Mouse (Mus musculus): ENCODE measurements around the gene Tnfsf11.

Gene Tnfsf11

GRCm38 (mm10) chr14:78287906-78288800 lies 19.7 kb downstream of the Tnfsf11 start:
- DNase-seq (ENCODE audit: low spot score) = peak; percentile 85

DNA sequence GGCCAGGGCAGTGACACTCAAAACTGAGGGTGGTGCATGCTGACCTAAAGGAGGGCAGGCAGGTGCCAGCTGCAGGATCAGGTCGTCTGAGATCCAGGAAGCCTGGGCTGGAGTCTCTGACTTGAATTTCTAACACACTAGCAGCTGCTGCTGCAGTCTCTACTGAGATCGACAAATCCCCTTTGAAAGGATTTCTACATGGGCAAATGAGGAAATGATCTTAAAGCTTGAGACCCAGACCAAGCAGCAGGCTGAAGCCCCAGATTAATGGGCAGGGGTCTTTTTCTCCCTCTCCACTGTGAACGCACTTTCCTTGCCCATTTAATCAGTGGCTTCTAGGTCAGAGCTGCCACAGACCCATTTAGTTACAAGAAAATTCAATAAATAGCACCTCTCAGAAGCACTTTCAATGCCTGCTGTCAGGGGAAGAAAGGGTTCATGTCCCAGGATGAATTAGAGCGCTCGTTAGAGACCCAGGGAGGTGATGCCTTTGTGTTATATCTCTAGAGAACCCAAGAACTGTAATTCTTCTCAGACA lies 21.8 kb downstream of the Tnfsf11 start:
- DNase-seq (ENCODE audit: low spot score) = peak; percentile 31

DNA sequence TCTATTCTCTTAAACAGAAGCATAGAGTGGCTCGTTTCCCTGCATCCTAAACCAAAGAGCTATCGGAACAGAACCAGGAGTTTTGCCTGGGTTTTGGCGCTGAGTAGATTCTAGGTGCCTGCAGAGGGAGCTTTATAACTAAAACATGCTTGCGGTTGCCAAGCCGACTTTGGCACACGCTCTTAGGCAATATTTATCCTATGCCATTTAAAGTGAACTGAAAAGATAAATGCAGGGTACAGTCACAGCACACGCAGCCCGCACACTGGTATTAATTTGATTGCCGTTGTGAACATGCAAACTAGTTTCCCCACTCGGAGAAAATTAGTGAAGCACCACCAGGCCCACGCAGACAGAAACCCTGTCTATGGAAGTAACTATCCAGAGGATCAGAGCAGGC lies 25.4 kb downstream of the Tnfsf11 start:
- no peak for DNase-seq (ENCODE audit: low spot score)

- no peak for DNase-seq (ENCODE audit: low spot score)
Measured at GRCm38 (mm10) chr14:78276395-78276930, 31.4 kb downstream of the Tnfsf11 start.

- no peak for DNase-seq (ENCODE audit: low spot score)
Measured at GRCm38 (mm10) chr14:78274851-78275250, 33.0 kb downstream of the Tnfsf11 start.

- no peak for DNase-seq (ENCODE audit: low spot score)
Measured at GRCm38 (mm10) chr14:78274146-78274545, 33.7 kb downstream of the Tnfsf11 start.

GRCm38 (mm10) chr14:78273571-78273970 lies 34.3 kb downstream of the Tnfsf11 start:
- peak; percentile 54 for DNase-seq (ENCODE audit: low spot score)

DNA sequence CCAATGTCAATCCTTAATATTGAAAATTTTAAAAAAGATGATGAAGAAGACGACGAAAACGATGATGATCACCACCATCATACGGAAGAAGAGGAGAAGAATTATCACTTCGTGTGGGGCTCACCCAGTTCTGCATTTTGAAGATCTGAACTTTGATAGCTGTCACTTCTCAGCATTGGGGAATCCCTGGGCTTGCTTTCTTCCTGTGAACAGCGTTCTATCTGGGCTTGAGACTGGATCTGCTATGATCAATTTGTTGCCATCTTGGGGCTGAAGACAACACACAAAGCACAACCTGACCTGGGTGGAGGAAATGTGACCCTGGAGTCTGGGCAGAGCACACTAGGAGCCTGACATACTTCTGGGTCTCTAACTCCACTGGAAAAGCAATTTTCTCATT lies 43.0 kb downstream of the Tnfsf11 start:
- no peak for DNase-seq (ENCODE audit: low spot score)

- DNase-seq (ENCODE audit: low spot score) = no peak
Measured at GRCm38 (mm10) chr14:78262596-78262995, 45.2 kb downstream of the Tnfsf11 start.

DNA sequence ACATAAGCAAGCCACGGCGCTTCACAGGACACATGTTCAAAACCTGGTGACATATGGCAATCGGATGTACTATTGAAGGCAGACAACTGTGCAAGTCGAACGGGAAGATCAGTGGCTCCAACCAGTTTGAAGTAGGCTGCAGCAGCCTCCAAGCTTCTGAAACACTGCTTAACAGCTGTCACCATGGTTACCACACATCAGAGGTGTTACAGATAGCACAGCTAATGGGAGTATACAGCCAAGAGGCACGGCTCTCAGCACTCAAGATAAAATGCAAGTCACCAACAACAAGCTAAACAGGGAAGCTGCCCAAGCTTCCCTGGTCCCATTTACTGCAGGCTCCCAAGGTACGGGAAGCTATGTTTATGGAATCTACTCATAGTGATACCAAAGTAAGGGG lies 46.6 kb downstream of the Tnfsf11 start:
- no peak for DNase-seq (ENCODE audit: low spot score)

GRCm38 (mm10) chr14:78254017-78254416 lies 53.8 kb downstream of the Tnfsf11 start:
- DNase-seq (ENCODE audit: low spot score) = no peak

GRCm38 (mm10) chr14:78246601-78247000 lies 61.2 kb downstream of the Tnfsf11 start:
- no peak for DNase-seq (ENCODE audit: low spot score)

DNA sequence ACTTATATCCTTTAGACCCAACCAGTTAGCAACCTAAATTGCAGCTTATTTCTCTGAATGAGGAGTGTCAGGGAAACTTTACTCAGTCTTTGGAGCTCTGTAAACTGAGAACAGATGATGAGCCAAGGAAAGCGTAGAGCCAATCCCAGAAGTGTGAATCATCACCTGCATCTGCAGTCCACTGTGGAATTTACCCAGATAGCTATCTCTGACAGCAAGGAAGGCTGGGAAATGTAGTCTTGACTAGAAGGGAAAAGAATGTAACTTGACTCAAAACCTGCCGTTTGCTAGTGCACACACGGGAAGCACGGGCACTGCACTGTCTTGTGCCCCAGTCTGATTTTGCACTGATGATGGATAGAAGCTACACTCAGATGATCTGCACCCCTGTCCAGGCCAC lies 63.0 kb downstream of the Tnfsf11 start:
- peak; percentile 23 for DNase-seq (ENCODE audit: low spot score)

GRCm38 (mm10) chr14:78239346-78239745 lies 68.5 kb downstream of the Tnfsf11 start:
- no peak for DNase-seq (ENCODE audit: low spot score)

- DNase-seq (ENCODE audit: low spot score) = no peak
Measured at GRCm38 (mm10) chr14:78237238-78237637, 70.6 kb downstream of the Tnfsf11 start.

DNA sequence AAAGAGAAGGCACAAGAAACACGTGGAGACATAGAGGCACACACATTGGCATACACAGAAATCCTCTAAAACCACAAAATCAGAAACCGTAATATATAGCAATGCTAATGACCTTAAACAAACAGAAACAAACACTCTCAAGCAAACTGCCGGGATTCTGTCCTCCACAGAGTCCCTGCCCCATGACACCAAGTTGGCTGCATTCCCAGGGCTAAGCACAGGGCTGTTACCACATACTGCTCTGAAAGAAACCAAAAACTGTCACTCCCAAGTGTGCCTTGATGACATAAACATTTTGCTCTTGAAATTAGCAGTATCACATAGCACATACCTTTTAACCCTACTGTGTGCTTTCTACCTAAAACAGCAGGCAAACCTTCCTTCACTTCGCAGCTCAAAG lies 71.7 kb downstream of the Tnfsf11 start:
- no peak for DNase-seq (ENCODE audit: low spot score)

GRCm38 (mm10) chr14:78235296-78235695 lies 72.5 kb downstream of the Tnfsf11 start:
- no peak for DNase-seq (ENCODE audit: low spot score)

DNA sequence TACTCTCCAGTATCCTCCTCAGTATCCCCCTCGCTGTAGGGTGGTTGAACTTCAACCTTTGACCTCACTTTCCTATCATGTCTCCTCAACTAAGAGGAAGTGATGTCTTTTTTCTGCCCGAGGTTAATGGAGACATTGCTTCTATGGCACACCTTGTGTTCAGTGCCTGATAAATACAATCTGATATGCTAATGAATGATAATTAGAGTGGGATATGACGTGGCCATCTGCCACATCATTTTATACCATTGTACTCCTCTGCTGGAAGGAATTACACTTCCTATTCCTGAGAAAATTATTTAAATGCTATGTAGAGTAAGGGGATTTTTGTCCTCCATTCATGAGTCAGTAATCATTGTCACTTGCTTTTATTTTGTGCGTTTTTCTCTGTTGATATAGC lies 78.8 kb downstream of the Tnfsf11 start:
- DNase-seq (ENCODE audit: low spot score) = no peak
